Mouse (Mus musculus) hindbrain, embryonic 13.5 days (tissue): ENCODE results near the gene Khdc3. TPM values are rescaled to one million over a fixed set of nuclear protein-coding genes. Genes with fewer than 3 reads are reported as not detected.

Experiments
- ATAC-seq: fragments of 200-750 bp; cut with Nextera tagmentation; 2 replicates; pipeline ENCODE4 v1.8.0; 2017; ENCODE audit warnings: moderate TSS enrichment; ENCODE audit not compliant: low FRiP score
- H3K27ac ChIP-seq: fragments of 300-500 bp; sonication (generic); 2 replicates; pipeline ENCODE4 v1.5.1; 2015; ENCODE audit warnings: inconsistent platforms, mild to moderate bottlenecking, moderate library complexity
- H3K27me3 ChIP-seq: fragments of 300-500 bp; sonication (generic); 2 replicates; pipeline ENCODE4 v1.6.1; 2015; ENCODE audit warnings: mild to moderate bottlenecking, inconsistent platforms
- H3K36me3 ChIP-seq: fragments of 300-500 bp; sonication (generic); 2 replicates; pipeline ENCODE4 v1.6.1; 2015; ENCODE audit warnings: mild to moderate bottlenecking, inconsistent platforms
- H3K4me1 ChIP-seq: fragments of 300-500 bp; sonication (generic); replicated peaks from 2 replicates; pipeline ENCODE4 v1.6.1; 2015; ENCODE audit warnings: inconsistent platforms
- H3K4me2 ChIP-seq: fragments of 300-500 bp; sonication (generic); 2 replicates; pipeline ENCODE4 v1.6.1; 2015; ENCODE audit warnings: inconsistent platforms, mild to moderate bottlenecking, moderate library complexity
- H3K4me3 ChIP-seq: fragments of 300-500 bp; sonication (generic); 2 replicates; pipeline ENCODE4 v1.5.1; 2015; ENCODE audit warnings: mild to moderate bottlenecking, inconsistent platforms
- H3K9ac ChIP-seq: fragments of 300-500 bp; sonication (generic); 2 replicates; pipeline ENCODE4 v1.6.1; 2015; ENCODE audit warnings: mild to moderate bottlenecking, inconsistent platforms
- H3K9me3 ChIP-seq: fragments of 300-500 bp; sonication (generic); 2 replicates; pipeline ENCODE4 v1.6.1; 2016; ENCODE audit warnings: inconsistent platforms
- WGBS: fragments of 180-500 bp; shearing (Covaris S2); methylation state at CpG from one replicate; pipeline ENCODE4 v1.1.7; 2015; 5-methylcytosine and 5-hydroxymethylcytosine counted together
- polyA plus RNA-seq: library from polyadenylated mRNA; unstranded; fragments of >200 nt; fragmentation: Nextera tagmentation; extraction: Ambion mirVana; gene quantifications from 2 replicates; pipeline ENCODE4 v1.2.1, GENCODE M21; 2015

The Khdc3 gene
- polyA plus RNA-seq, 1 experiment from 2014 or later: not detected

DNA sequence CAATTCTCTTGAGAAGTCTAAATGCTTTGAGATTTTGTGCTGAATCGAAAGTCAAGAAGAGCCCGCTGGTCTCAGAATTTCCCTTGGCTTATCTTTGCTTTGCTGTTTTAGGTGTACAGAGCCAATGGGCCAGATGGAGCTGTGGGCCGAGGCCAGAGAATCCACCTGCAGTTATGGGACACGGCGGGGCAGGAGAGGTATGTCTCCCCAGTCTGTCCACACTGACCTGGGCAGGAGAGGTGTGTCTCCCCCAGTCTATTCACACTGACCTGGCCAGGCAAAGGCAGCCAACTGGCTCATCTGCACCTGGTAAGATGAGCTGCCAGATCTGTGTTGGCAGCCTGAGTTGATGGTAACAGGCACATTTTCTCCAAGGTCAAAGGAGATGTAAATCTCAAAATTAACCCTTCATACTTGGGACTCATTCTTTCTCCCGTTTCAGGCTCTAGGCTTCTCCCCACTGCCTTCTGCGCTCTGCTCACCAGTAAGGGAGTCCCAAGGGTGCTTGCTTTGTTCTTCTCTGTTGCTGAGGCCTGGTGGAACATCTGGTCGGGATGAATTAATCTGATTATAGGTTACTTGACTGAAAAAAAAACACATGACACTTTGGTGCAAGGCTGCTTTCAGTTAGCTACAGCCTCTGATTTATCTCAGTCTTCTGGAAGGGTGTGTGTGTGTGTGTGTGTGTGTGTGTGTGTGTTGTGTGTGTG lies 19.2 kb upstream of the Khdc3 start:
- Histone ChIP-seq H3K36me3 (no peaks in the 10 kb centered on the region), H3K9ac (no peak overlapping the region), H3K9me3 (no peaks in the 10 kb centered on the region), H3K4me2 (no peak overlapping the region), H3K4me1 (no peaks in the 10 kb centered on the region), H3K27ac (no peak overlapping the region), H3K4me3 (no peak overlapping the region), H3K27me3 (no peaks in the 10 kb centered on the region)
- ATAC-seq: no peak
- 77% methylated on average over 8 of the region's 8 CpGs for WGBS

DNA sequence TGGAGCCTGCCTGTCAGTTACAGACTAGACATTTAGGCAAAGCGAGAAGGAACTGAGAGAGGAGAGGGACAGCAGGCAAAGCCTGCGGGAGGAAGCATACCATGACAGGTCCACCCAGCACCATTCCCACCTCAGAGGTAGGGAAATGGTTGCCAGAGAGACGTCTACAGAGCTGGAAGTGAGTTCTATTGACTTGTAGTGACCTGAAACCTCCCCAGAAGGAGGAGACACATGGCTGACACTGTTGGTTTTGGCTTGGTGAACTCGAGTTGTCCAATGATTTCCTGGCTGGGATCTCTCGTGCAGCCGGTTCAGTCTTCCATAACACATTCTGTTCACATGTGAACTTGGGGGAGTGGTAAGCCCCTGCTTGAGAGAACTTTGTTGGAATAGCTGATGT lies 17.7 kb upstream of the Khdc3 start:
- Histone ChIP-seq H3K4me1 (no peaks in the 10 kb centered on the region), H3K36me3 (no peaks in the 10 kb centered on the region), H3K9me3 (no peaks in the 10 kb centered on the region), H3K27ac (no peak overlapping the region), H3K4me2 (no peak overlapping the region), H3K4me3 (no peak overlapping the region), H3K9ac (no peak overlapping the region), H3K27me3 (no peaks in the 10 kb centered on the region)
- WGBS: 74% methylated on average over 6 of the region's 6 CpGs
- no peak for ATAC-seq

DNA sequence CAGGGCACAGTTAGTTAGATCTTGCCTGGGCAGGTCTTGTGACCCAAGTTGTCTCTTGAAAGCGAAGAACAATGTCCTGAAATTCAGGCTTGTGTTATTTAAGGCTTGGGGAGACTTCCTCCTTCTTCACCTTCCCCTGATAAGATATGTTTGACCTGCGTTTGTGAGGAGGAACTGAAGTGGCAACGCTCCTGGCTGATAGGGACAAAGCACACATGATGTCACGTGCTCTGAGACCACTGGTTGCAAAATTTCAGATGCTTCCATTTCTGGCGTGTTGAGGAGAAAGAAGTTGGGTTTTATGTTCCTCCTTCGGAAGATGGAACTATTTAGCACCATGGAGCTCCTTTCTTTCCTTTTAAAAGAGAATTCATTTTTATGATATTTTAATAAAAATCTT lies 15.8 kb upstream of the Khdc3 start:
- Histone ChIP-seq H3K4me1 (no peaks in the 10 kb centered on the region), H3K36me3 (no peaks in the 10 kb centered on the region), H3K4me3 (no peak overlapping the region), H3K27me3 (no peaks in the 10 kb centered on the region), H3K9ac (no peak overlapping the region), H3K4me2 (no peak overlapping the region), H3K9me3 (no peaks in the 10 kb centered on the region), H3K27ac (no peak overlapping the region)
- 84% methylated on average over 6 of the region's 6 CpGs for WGBS
- no peak for ATAC-seq

DNA sequence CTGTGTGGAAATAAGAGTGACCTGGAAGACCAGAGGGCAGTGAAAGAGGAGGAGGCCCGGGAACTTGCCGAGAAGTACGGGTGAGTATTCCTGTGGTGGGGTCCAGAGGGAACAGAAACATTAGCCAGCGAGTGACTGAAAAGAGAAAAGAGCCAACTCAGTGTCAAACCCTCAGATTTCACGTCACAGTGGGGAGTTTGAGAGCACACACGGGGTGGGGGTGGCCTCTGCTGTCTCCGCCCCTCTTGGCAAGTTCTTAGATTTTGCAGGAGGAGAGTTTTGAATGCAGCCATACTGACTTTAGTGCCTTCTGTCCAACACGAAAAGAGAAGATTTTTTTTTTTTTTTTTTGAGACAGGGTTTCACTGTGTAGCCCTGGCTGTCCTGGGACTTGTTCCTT lies 14.5 kb upstream of the Khdc3 start:
- ATAC-seq: no peak
- Histone ChIP-seq H3K36me3 (no peaks in the 10 kb centered on the region), H3K4me2 (no peak overlapping the region), H3K27ac (no peak overlapping the region), H3K4me3 (no peak overlapping the region), H3K27me3 (no peaks in the 10 kb centered on the region), H3K4me1 (no peaks in the 10 kb centered on the region), H3K9ac (no peak overlapping the region), H3K9me3 (no peaks in the 10 kb centered on the region)
- 66% methylated on average over 8 of the region's 8 CpGs for WGBS

DNA sequence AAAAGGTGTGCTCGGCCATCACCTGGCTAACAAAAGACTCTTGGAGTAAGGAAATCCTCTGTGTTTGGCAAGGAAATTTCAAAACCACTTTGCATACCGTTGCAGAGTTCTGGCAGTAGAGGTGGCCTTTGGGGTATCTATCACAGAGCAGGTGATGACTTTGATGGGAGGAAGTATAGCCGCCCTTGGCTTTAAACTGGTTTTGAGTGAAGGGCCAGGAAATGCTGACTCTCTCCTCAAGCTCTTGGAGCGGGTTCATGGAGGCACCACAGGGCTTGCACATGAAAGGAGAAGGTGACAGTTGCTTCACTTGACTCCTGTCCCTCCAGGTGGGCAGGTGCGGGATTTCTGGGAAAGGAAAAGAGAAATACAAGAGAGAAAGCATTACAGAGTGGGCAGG lies 14.1 kb upstream of the Khdc3 start:
- Histone ChIP-seq H3K36me3 (no peaks in the 10 kb centered on the region), H3K27me3 (0 out of 2 replicates have a peak, but pooled peaks cover under 1% of the 10 kb centered on the region), H3K4me2 (no peak overlapping the region), H3K9ac (no peak overlapping the region), H3K4me1 (no peaks in the 10 kb centered on the region), H3K9me3 (no peaks in the 10 kb centered on the region), H3K4me3 (no peak overlapping the region), H3K27ac (no peak overlapping the region)
- no peak for ATAC-seq
- WGBS: 77% methylated on average over 5 of the region's 5 CpGs

DNA sequence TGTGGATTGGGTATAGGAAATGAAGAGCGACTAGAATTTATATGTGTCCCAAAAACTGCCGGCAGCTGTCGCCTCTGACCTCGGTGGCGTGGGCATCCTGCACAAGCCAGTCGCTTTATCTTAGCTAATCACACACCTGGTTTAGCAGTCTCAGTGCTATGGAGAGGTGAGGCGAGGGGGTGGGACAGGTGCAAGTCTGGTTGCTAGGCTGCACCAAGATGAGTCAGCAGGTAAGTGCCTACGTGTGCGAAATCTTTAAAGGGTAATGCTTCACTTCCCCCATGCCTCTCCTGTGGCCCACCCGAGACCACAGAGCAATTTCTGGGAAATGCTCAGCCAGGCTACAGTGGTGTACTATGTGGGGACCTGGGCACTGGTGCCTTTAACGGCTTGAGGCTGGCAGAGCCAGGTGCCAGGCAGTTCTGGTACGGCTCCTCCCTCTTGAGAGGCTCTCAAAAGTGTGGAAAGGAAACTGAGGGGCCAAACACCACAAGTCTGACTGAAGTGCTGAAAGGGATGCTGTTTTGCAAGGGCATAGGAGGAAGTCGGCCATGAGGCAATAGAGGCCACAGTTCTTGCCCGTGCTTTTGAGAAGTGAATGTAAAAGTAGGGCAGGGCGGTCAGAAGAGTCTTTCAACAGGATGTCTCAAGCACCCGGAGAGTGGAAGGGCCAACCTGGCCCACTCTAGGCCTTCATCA lies 12.3 kb upstream of the Khdc3 start:
- 80% methylated on average over 16 of the region's 16 CpGs for WGBS
- Histone ChIP-seq H3K4me3 (no peak overlapping the region), H3K27ac (no peak overlapping the region), H3K9ac (no peak overlapping the region; the same call in 1 of the 2 replicates), H3K9me3 (no peaks in the 10 kb centered on the region), H3K27me3 (peaks cover 5% of the 10 kb centered on the region; the same call in 1 of the 2 replicates), H3K4me2 (no peak overlapping the region), H3K36me3 (no peaks in the 10 kb centered on the region), H3K4me1 (no peaks in the 10 kb centered on the region)
- ATAC-seq: no peak

DNA sequence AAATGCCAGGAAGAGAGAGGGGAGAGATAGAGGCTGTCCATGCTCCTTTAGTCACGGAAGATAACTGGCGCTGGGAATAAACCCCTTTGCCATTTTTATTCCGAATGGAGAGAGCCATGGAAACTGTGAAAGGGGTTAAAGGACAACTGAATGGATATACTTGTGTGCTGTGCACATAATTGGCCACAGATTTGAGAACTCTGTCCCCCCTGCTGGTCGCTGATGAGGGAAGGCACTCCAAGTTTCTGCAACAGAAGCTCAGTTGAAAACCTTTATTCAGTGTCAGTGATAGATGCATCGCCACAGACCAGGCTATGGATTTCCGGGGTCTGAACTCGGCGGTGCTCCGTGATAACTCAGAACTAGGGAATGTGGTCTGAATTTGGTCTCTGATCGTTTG lies 11.5 kb upstream of the Khdc3 start:
- no peak for ATAC-seq
- H3K27ac ChIP-seq: no peak overlapping the region
- H3K9me3 ChIP-seq: no peaks in the 10 kb centered on the region
- peaks cover 4% of the 10 kb centered on the region; the same call in 1 of the 2 replicates for H3K4me1 ChIP-seq
- H3K4me3 ChIP-seq: no peak overlapping the region
- no peaks in the 10 kb centered on the region for H3K36me3 ChIP-seq
- no peak overlapping the region for H3K4me2 ChIP-seq
- H3K27me3 ChIP-seq: peaks cover 5% of the 10 kb centered on the region; the same call in 1 of the 2 replicates
- 74% methylated on average over 10 of the region's 10 CpGs for WGBS
- H3K9ac ChIP-seq: no peak overlapping the region

DNA sequence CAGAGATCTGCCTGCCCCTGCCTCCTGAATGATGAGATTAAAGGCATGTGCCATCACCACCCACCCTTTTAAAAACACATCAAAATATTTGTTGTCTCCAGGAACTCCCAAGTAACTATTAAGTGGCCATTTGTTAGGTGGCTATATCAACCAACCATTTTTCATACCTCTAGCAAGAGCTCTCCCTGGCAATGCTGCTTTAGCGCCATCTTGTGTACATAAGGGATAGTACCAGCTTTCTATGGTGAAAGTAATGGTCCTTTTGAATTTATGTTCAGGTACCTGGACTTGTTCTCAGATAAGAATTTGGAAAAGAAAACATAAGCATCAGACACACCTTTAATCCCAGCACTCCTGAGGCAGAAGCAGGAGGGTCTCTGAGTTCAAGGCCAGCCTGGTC lies 9.9 kb upstream of the Khdc3 start:
- Histone ChIP-seq H3K27me3 (peaks cover 10% of the 10 kb centered on the region; the same call in 1 of the 2 replicates), H3K27ac (no peak overlapping the region), H3K9ac (no peak overlapping the region), H3K4me2 (no peak overlapping the region), H3K4me1 (peaks cover 4% of the 10 kb centered on the region; the same call in 1 of the 2 replicates), H3K4me3 (no peak overlapping the region), H3K36me3 (no peaks in the 10 kb centered on the region), H3K9me3 (no peaks in the 10 kb centered on the region)
- WGBS: 0% methylated on average over 1 of the region's 1 CpGs
- ATAC-seq: no peak

DNA sequence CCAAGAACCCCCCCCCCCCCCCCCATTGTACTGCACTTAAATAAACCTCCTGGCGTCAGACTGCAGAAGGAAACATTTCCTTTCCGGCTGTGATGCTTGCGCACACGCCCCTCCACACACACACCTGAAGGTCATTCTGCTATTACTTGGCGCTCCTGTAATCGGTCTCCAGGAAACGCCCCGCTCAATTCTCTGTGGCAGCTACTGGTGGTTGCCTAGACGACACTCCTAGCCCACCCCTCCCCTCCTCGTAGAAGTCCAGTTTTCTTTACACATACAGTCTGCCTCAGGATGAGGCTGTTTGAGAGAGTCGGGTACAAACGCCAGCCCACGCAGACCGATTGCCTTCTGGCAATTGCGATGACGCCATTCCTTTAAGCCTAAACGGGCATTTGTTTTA lies 7.1 kb upstream of the Khdc3 start:
- peak overlapping the region; percentile 18; the same call in 1 of the 2 replicates for H3K4me2 ChIP-seq
- no peak overlapping the region for H3K4me3 ChIP-seq
- H3K4me1 ChIP-seq: peaks cover 4% of the 10 kb centered on the region; the same call in 1 of the 2 replicates
- no peak overlapping the region for H3K9ac ChIP-seq
- no peaks in the 10 kb centered on the region for H3K9me3 ChIP-seq
- ATAC-seq: peak; percentile 82
- WGBS: 37% methylated on average over 17 of the region's 17 CpGs
- H3K36me3 ChIP-seq: no peaks in the 10 kb centered on the region
- peaks cover 13% of the 10 kb centered on the region; the same call in 1 of the 2 replicates for H3K27me3 ChIP-seq
- no peak overlapping the region for H3K27ac ChIP-seq

DNA sequence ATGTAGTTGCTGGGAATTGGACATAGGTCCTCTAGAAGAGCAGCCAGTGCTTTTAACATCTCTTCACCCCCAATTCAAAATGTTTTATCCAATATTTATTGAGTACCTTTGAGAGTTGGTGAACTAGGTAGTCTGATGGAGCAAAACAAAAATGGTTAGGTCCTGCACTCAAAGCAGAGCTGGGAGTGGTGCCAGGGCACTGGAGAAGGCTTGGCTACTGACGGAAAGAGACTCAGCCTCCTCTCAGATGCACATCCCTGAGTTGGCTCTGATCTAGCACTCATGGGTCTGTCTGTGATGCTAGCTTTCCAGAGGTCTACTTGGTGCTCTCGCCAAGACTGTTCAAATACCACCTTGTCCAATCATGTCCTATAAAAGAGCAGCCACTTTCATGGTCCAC lies 3.7 kb upstream of the Khdc3 start:
- Histone ChIP-seq H3K27ac (no peak overlapping the region), H3K27me3 (peaks cover 30% of the 10 kb centered on the region), H3K9me3 (no peaks in the 10 kb centered on the region), H3K4me2 (no peak overlapping the region), H3K9ac (no peak overlapping the region), H3K4me1 (peaks cover 5% of the 10 kb centered on the region), H3K36me3 (no peaks in the 10 kb centered on the region), H3K4me3 (no peak overlapping the region)
- WGBS: 86% methylated on average over 2 of the region's 2 CpGs
- ATAC-seq: no peak

DNA sequence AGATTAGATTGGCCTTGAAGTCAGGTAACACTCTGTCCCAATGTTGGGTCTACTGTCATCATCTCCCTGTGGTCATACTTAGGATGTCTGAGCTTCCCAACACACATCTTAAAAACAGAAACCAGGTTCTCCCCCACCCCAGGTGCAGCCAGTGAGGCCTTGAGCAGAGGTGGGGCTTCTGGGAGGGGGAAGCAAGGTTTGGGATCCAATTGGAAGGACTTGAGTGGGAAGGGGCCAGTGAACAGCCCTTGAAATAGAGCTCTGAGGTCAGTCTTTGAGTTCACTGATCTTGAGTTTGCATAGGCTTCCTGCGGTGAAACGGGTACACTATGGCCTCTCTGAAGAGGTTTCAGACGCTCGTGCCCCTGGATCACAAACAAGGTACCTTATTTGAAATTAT lies 545 bp downstream of the Khdc3 start, which contains the start of gene Gm20509:
TSS of gene Gm20509 (plus strand) at position 290 of the 400 bp plus-strand sequence.
- H3K9ac ChIP-seq: peak within 1 kb of the TSS; percentile 72
- no peaks in the 10 kb centered on the region for H3K9me3 ChIP-seq

DNA sequence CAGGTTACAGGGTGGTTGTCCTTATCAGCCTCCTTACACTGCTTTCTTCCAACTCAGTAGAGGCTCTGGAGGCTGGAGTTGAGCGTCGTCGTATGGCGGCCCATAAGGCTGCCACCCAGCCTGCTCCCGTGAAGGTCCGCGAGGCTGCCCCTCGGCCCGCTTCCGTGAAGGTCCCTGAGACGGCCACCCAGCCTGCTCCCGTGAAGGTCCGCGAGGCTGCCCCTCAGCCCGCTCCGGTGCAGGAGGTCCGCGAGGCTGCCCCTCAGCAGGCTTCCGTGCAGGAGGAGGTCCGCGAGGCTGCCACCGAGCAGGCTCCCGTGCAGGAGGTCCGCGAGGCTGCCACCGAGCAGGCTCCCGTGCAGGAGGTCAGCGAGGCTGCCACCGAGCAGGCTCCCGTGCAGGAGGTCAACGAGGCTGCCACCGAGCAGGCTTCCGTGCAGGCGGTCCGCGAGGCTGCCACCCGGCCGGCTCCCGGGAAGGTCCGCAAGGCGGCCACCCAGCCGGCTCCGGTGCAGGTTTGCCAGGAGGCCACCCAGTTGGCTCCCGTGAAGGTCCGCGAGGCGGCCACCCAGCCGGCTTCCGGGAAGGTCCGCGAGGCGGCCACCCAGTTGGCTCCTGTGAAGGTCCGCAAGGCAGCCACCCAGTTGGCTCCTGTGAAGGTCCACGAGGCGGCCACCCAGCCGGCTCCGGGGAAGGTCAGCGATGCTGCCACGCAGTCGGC lies 1.7 kb downstream of the Khdc3 start:
- Histone ChIP-seq H3K4me1 (peaks cover 11% of the 10 kb centered on the region), H3K27ac (no peak overlapping the region), H3K9ac (peak overlapping the region; percentile 72), H3K4me3 (peak overlapping the region; percentile 46), H3K36me3 (no peaks in the 10 kb centered on the region), H3K4me2 (peak overlapping the region; percentile 80), H3K9me3 (no peaks in the 10 kb centered on the region), H3K27me3 (peaks cover 68% of the 10 kb centered on the region)
- peak; percentile 39; the same call in 1 of the 2 replicates for ATAC-seq
- WGBS: 6% methylated on average over 60 of the region's 60 CpGs

More for the DNA sequence above, 545 bp downstream of the Khdc3 start, which contains the start of gene Gm20509:
- peak within 1 kb of the TSS; percentile 46 for H3K4me3 ChIP-seq
- H3K27ac ChIP-seq: no peak within 1 kb of the TSS
- peak within 1 kb of the TSS; percentile 80 for H3K4me2 ChIP-seq
- peaks cover 11% of the 10 kb centered on the region for H3K4me1 ChIP-seq
- no peak for ATAC-seq
- no peaks in the 10 kb centered on the region for H3K36me3 ChIP-seq
- WGBS: 89% methylated on average over 4 of the region's 4 CpGs
- peaks cover 64% of the 10 kb centered on the region for H3K27me3 ChIP-seq
